8 mouse cellular contexts compared by ENCODE assay signal in genomic region chr14:17661100-17661521, GRCm38 (mm10). TPM values are rescaled to one million over a fixed set of nuclear protein-coding genes. Genes with fewer than 3 reads are reported as not detected.
A peak's percentile ranks its signal among the peaks of the same experiment; 100 is the strongest.
DNase-seq lines count a peak whose midpoint lies in the region; ATAC-seq and TF ChIP-seq lines count a peak whose summit lies in the region.

No protein-coding gene starts in this region.

- no peak for TF ChIP-seq CTCF in midbrain, postnatal 0 days (IDR thresholded peaks at IDR 0.05)

- ATAC-seq in midbrain, postnatal 0 days (ENCODE audit: low FRiP score), result peak; percentile 15; the same call in 1 of the 2 replicates
- no peak for ATAC-seq in activated CD4-positive, CD25-positive, alpha-beta regulatory T cell, adult 4 months

- peak overlapping the region; percentile 85 for H3K4me3 ChIP-seq in midbrain, postnatal 0 days (ENCODE audit: low read depth, low read length)

- peak overlapping the region; percentile 95 for H3K4me2 ChIP-seq in midbrain, postnatal 0 days (ENCODE audit: low read depth, low read length, poor library complexity, severe bottlenecking)

- H3K4me1 ChIP-seq in midbrain, postnatal 0 days (ENCODE audit: insufficient read depth, low read length), result no peaks in the 10 kb centered on the region

- 0% methylated on average over 16 of the region's 16 CpGs for WGBS in midbrain, postnatal 0 days

- no peak overlapping the region for H3K27ac ChIP-seq in midbrain, postnatal 0 days (ENCODE audit: low read depth, low read length)

- H3K27me3 ChIP-seq in midbrain, postnatal 0 days (ENCODE audit: insufficient read depth, low read length), result peaks cover 6% of the 10 kb centered on the region; the same call in 1 of the 2 replicates

- intact Hi-C loops in left cerebral cortex, postnatal 36 days (cut with DNase I), result loop anchor here (5.0 kb wide), 1 partner anchor 81 kb away; no protein-coding TSS in a partner anchor

- peak; percentile 62 for DNase-seq in cerebellum, adult 9-11 months
- no peak for DNase-seq in cerebellum, adult 8-10 months
- DNase-seq in retina, adult 2 months (ENCODE audit: low read depth, low spot score), result peak; percentile 37
- DNase-seq in retina, postnatal 1 day, result no peak
- DNase-seq in frontal cortex, adult 2 months (ENCODE audit: extremely low spot score in 1 of 2, low spot score in 1 of 2), result peak; percentile 19 to 70
- peak; percentile 71 to 78 for DNase-seq in left cerebral cortex, postnatal 36 days (ENCODE audit: low spot score in 2 of 2)
- peak; percentile 38 for DNase-seq in midbrain, postnatal 0 days (ENCODE audit: low spot score)

- H3K36me3 ChIP-seq in midbrain, postnatal 0 days (ENCODE audit: insufficient read depth, low read length), result no peaks in the 10 kb centered on the region

- no peaks in the 10 kb centered on the region for H3K9me3 ChIP-seq in midbrain, postnatal 0 days (ENCODE audit: low read length)

- peak overlapping the region; percentile 68 for H3K9ac ChIP-seq in midbrain, postnatal 0 days (replicated peaks; ENCODE audit: low read length, poor library complexity, severe bottlenecking)

RNA-seq across cellular contexts. Expression of gene Thrb, which starts 1.1 kb away (rescaled TPM):
- 15.8 and 21.2 TPM in 2 replicates for polyA plus RNA-seq in frontal cortex, adult 2 months (2012; rRNA removed)
- 10 to 100 TPM; 66.8 to 94.2 TPM for total RNA-seq in left cerebral cortex, postnatal 36 days (2021)
- total RNA-seq in midbrain, postnatal 0 days (2014; rRNA removed), result 2.6 and 8.9 TPM in 2 replicates
- polyA plus RNA-seq in midbrain, postnatal 0 days (2015; fragmentation: Nextera tagmentation; extraction: Ambion mirVana), result 1.8 and 2.1 TPM in 2 replicates
- polyA plus RNA-seq in activated CD4-positive, CD25-positive, alpha-beta regulatory T cell, adult 4 months (2017; shearing (Covaris generic)), result 1 to 10 TPM; 1.7 to 2.6 TPM

Comparison
In these comparisons a context has a peak if more than half of its experiments do, and no peak if none do; other contexts are left out.
1. DNase-seq: peak in cerebellum, adult 9-11 months (single experiment), retina, adult 2 months (single experiment), frontal cortex, adult 2 months (2 of 2), left cerebral cortex, postnatal 36 days (2 of 2) and midbrain, postnatal 0 days (single experiment); none in cerebellum, adult 8-10 months (single experiment) and retina, postnatal 1 day (single experiment).